Mouse (Mus musculus) kidney, adult 9 months (tissue): ENCODE results near the gene Unc13b.
A peak's percentile ranks its signal among the peaks of the same experiment; 100 is the strongest.

Source experiments
- DNase-seq: peaks from one replicate; pipeline ENCODE4 v3.0.0; 2022

Unc13b gene

DNA sequence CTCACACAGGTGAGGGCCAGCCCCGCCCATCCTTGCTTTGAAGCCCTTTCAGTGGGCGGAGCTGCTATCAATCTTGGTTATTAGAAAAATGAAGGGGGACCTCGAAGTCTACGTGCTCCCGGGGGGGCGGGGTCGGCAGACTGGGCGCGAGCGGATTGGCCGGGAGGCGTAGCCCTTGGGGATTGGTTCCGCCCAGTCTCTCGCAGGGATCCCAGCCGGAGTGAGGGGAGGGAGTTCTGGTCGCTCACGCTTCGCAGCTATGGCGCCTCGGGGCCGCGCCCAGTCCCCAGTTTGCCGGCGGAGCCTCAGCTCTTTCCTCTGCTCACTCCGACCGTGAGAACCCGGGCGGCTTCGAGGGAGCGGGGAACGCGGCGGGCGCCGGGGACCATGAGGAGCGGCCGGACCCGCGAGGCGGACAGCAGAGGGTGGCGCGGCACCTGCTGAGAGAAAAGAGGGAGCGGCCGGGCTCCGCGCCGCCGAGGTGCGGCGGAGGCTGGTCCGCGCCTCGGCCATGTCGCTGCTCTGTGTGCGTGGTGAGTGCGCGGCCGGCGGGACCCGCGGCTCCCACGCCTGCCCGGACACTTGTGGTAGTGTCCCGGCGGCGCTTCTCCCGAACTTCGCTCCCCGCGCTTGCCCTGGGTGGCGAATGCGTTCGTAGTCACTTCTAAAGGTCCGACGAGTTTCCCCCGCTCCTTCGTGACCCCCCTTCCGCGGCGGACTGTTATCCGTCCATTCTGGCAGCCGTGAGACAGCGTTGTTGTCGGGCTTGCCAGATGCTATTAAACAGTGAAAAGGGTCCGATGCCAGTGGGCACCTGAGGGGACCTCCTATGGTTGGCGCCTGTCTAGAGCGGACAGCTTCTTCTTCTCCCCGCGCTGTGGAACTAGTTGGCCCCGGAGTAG lies at the start of gene Unc13b:
Gene Unc13b (plus strand): TSS at position 201 of the 902 bp plus-strand sequence.
- peak; percentile 92 for DNase-seq

DNA sequence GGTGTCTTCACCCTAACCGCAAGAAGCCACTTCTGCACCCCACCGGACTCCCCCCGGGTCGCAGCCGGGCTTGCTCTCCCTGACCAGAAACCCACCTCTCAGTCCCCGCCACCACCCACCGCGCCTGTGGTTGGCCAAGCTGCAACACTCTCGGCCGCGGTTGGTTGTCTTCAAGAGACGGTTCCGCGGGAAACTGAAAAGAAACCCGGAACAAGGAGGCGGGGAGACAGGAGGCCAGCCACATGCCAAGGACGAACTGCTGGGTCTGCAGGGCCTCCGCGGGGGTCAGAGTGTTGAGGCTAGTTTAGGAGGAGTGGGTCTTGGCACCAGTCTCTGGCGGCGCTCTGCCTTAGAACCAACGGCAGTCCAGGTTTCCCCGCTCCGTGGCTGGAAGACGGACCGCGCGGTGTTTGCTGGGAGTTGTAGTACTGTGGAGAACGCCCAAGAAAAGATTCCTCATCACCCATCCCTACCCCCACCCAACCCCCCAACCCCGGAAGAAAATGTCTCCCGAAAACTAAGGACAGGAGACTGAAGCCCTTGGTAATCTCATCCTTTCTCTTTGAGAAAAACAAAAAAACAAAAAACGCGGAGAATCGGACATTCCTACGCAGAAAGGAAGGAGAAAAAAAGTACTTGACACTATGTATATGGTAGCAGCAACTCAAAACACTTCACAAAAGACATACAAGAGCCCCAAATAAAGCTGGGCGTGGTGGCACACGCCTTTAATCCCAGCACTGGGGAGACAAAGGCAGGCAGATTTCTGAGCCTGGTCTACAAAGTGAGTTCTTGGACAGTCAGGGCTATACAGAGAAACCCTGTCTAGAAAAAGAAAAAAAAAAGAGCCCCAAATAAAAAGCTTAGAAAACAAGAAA lies 48.4 kb upstream of the Unc13b start, which contains the start of gene Fancg:
Gene Fancg (minus strand): TSS at position 346 of the 878 bp plus-strand sequence.
- peak; percentile 82 for DNase-seq

GRCm38 (mm10) chr4:43012091-43012490 lies 46.7 kb upstream of the Unc13b start:
- DNase-seq = no peak

GRCm38 (mm10) chr4:43018156-43018555 lies 40.6 kb upstream of the Unc13b start:
- no peak for DNase-seq

DNA sequence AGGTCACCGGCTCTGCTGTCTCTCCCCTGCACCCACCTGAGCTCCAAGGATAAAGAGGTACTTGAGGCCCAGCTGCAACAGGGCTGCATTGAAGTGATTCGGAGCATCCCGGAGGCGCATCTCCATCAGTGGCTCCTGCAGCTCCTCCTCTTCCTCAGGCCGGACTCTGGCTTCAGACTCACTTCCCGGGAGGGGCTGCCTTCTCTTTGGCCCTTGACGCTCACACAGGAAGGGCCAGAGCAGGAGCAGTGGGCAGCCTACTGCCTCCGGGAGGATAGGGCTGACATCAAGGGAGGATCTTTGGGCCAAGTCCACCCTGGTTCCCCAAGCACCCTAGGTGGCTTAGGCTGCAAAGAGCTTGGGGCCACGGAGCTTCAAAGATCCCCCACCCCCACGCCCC lies 39.6 kb upstream of the Unc13b start:
- DNase-seq = no peak

DNA sequence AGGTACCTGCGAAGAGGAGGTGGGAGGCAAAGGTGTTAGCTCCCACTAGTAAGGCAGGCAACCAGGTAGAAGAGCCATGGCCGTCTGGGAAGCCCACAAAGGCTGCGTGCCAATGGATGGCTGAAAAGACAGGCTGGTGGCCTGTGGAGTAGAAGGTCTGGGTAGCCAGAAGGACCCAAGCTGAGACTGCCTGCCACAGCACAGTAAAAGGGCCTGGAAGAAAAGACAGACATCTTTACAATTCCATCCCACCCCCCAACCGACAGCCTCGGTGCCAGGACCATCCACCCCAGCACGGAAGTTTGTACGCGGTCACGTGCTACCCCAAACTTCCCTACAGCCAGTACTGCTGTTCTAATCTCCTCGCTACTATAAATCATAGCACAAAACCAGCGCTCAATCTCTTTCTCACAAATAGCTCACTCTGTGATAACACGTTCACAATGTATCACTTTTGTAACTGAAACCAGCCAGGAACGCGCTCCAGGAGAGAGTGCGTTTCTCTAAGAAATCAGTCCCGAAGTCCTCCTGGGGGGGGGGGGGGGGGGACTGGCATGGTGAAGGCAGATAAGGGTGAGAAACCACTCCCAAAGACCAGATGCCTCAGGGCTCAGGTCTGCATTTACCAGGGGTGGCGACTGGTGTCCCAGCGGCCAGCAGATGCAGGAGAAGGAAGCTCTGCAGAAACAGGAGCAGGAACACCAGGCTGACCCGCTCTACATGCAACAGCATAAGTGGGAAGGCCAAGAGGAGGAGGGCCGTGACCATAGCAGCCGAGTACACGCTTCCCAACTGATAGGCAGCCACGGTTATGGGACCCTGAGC lies 38.9 kb upstream of the Unc13b start:
- DNase-seq = no peak

DNA sequence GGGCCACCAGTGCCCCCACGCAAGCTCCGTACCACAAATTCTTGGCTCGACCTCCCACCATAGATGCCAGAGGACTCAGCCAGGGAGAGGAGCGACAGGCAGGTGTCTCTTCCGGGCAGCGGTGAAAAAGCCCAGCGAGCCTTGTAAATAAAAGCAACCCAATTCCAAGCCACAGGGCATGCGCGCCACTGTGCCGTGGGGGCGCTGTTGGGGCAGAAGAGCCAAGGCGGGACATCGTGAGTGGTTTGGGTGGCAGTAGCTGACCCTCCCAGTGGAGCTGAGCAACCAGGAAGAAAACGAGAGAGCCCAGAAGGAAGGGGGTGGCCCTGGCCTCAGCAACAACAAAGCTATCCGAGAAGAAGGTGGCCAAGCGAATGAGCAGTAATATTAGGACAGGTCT lies 37.9 kb upstream of the Unc13b start:
- no peak for DNase-seq

DNA sequence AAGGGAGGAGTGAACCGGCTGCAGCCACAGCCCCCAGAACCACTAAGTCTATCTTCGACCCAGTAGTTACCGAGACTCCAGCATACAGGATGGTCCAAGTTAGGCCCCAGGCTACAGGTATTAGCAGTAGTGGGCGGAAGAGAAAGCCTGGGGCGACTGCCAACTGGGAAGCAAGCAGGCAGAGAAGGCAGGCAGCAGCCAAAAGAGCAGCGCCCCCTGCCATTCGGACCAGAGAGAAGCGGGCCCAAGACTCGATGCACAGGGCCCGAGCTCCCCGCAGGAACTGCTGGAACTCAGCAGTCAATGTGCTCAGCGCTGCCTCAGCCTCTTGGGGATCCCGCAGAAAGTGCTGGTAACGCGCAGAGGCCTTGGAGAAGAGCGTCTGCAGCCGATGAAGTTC lies 37.4 kb upstream of the Unc13b start:
- DNase-seq = no peak

- no peak for DNase-seq
Observed at GRCm38 (mm10) chr4:43024673-43025072, 34.1 kb upstream of the Unc13b start.

DNA sequence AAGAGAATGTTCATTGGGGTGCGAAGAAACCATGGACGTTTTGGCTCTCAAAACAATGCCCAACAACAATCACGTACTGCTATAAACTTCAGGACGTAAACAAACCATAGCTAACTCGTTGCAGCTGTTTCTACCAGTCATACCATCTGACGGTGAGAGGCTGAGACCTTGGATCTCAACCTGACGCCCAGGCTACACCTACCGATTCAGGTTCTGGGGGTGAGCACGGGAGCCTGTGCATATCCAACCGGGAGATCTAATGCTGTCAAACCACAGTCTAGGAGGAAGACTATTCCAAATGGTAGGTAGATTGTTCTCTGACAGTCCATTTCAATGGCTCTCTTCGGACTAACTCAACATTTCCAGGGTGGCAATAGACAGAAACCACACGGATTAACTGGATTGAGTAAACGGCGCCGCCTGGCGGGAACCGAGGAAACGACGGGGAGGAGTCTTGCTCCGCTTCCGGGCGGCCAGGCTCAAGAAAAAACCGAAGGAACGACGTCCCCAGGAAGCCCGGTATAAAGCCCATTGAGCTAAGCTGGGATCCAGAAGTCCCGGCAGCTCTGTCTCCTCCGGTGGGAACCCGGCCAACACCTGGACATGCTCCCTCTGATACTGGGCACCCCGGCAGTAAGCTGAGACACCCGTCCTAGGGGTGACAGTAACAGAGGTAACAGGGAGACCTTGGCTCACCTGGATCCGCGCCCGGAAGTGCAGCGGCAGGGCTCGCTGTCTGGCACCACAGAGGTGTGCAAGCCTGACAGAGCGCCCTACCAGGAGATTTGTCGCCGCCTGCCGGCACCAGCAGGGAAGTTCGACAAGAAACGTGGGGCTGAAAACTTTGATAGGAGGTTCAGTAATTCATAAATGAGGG lies 33.4 kb upstream of the Unc13b start, which contains the start of gene Pigo:
Gene Pigo (minus strand): TSS at position 736 of the 877 bp plus-strand sequence.
- peak; percentile 98 for DNase-seq

- DNase-seq = no peak
Observed at GRCm38 (mm10) chr4:43029121-43029520, 29.6 kb upstream of the Unc13b start.

- no peak for DNase-seq
Observed at GRCm38 (mm10) chr4:43029749-43030148, 29.0 kb upstream of the Unc13b start.

GRCm38 (mm10) chr4:43030352-43030751 lies 28.4 kb upstream of the Unc13b start:
- DNase-seq = no peak

- DNase-seq = peak; percentile 62
Observed at GRCm38 (mm10) chr4:43030780-43031230, 27.9 kb upstream of the Unc13b start.

GRCm38 (mm10) chr4:43031237-43031995 lies 27.3 kb upstream of the Unc13b start, which contains the start of gene Stoml2:
Gene Stoml2 (minus strand): TSS chr4:43031710.
- DNase-seq = peak; percentile 96

- DNase-seq = no peak
Observed at GRCm38 (mm10) chr4:43032501-43032900, 26.3 kb upstream of the Unc13b start.

GRCm38 (mm10) chr4:43033481-43033880 lies 25.3 kb upstream of the Unc13b start:
- DNase-seq = no peak

DNA sequence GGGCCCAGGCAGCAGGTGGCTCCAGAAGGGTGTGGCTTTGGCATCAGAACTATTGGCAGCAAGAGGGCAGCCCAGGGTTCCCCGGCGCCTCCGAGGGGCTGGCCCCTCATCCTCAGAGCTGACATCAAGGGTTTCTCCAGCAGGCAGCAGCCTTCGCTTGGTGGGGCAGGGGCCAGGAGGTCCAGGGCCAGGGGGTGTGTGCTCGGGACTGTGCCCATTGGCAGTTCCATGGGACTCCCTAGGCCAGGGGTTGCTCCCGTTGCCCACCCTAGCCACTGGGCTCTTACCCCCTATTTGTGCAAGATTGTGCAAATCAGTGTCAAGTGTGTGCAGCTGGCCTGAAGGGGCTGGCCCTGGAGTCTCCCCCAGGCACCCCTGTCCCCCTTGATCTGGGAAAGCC lies 22.9 kb upstream of the Unc13b start:
- no peak for DNase-seq

- DNase-seq = no peak
Observed at GRCm38 (mm10) chr4:43036356-43036755, 22.4 kb upstream of the Unc13b start.

DNA sequence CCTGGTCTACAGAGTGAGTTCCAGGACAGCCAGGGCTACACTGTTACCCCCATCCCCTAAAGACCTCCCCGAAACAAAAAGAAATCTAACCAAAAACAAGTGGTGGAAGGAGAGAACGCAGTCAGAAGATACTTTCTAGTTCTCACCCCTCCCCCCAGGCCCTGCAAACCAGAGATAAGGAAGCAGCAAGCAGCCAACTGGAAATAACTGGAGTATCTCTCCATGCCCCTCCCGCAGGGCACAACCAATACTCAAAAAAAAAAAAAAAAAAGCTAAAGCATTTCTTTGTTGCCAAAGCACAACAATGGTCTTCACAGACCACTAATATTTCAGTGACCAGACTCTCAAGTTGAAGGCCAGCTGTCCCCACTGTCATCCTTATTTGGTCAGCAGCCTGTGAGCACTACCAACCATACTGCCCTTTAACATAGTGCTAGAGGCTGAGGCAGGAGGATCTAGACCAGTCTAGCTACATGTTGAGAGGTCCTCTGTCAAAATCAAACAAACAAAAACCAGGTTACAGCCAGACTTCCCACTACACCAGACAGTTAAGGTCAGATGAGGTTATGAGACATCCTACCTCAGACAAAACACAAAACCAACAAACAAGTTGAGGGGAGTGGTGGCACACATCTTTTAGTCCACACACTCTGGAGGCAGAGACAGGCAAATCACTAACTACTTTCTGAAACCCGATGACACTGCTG lies 20.7 kb upstream of the Unc13b start:
- DNase-seq = no peak
